In the genomic region with DNA sequence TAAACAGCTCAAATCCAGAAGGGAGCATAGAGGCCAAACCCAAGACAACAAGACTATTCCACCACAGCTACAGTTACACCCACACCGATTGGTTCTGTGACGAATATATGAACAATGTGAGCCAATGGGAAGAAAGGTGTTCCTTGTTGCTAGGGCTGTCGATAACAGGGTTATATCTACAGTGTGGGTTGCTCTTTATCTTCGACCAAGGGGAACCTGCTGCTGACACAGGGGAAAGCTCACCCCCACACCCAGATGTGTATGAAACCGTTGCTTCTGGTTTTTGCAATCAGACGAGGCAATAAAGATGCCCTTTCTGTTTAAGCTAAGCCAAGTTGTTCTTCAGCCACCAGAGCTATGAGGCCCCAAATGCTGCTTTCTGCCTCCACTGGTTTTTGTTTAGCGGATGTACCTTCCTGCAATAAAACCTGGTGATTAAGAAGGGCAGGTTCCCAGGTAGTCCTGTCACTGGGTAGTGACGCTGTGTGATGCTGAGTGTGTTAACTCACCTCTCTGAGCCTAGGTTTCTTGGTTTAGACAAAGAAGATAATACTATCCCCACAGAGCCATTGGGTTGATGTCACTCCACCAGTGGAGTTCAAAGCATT, we compare ENCODE assay signal across 23 mouse cellular contexts. TPM values are rescaled to one million over a fixed set of nuclear protein-coding genes. Genes with fewer than 3 reads are reported as not detected.
DNase-seq lines count a peak whose midpoint lies in the region; ATAC-seq lines count a peak whose summit lies in the region.
"Had no signal": no experiment of that assay in that cellular context is flagged by ENCODE, and none has a peak within 500 bp of the region (broad histone marks: within the 10 kb centered on the region; RNA-seq: fewer than 3 reads in every experiment).

No protein-coding gene starts in this region.

- ATAC-seq in CD4-positive, CD25-positive, alpha-beta regulatory T cell, adult 4 months: peak; percentile 79
- peak; percentile 92 for ATAC-seq in liver, embryonic 11.5 days (replicated peaks; ENCODE audit: low FRiP score)
- peak; percentile 89 for ATAC-seq in megakaryocyte progenitor cell, adult 5-6 weeks (replicated peaks; ENCODE audit: poor library complexity)
- ATAC-seq: forebrain, postnatal 0 days; hindbrain, embryonic 16.5 days had no signal

- no peaks in the 10 kb centered on the region for H3K27me3 ChIP-seq in liver, embryonic 11.5 days (replicated peaks; ENCODE audit: control insufficient read depth, insufficient read depth, low read length)
- H3K27me3 ChIP-seq: embryonic facial prominence, embryonic 12.5 days; midbrain, embryonic 12.5 days; neural tube, embryonic 15.5 days had no signal

- H3K9ac ChIP-seq in liver, embryonic 11.5 days (ENCODE audit: low read depth, low read length): no peak overlapping the region
- H3K9ac ChIP-seq: embryonic facial prominence, embryonic 12.5 days; forebrain, postnatal 0 days; midbrain, embryonic 12.5 days; neural tube, embryonic 15.5 days had no signal

- no peaks in the 10 kb centered on the region for H3K9me3 ChIP-seq in liver, embryonic 11.5 days (ENCODE audit: control insufficient read depth, low read length)
- H3K9me3 ChIP-seq: embryonic facial prominence, embryonic 12.5 days; midbrain, embryonic 12.5 days; neural tube, embryonic 15.5 days had no signal

- H3K4me1 ChIP-seq in liver, embryonic 11.5 days (replicated peaks; ENCODE audit: control insufficient read depth, insufficient read depth, low read length): peaks cover 18% of the 10 kb centered on the region

- intact Hi-C loops in gastrocnemius, postnatal 14 days (cut with DNase I; ENCODE audit: low total_unique reads): no loop called here

- H3K27ac ChIP-seq in liver, embryonic 11.5 days (ENCODE audit: low read depth, low read length): peak overlapping the region; percentile 50
- H3K27ac ChIP-seq: embryonic facial prominence, embryonic 12.5 days; midbrain, embryonic 12.5 days; neural tube, embryonic 15.5 days had no signal

- peaks cover 21% of the 10 kb centered on the region; the same call in 1 of the 2 replicates for H3K36me3 ChIP-seq in liver, embryonic 11.5 days (ENCODE audit: control insufficient read depth, insufficient read depth, low read length)
- H3K36me3 ChIP-seq: neural tube, embryonic 15.5 days had no signal

- H3K4me2 ChIP-seq in liver, embryonic 11.5 days: peak overlapping the region; percentile 40
- H3K4me2 ChIP-seq: embryonic facial prominence, embryonic 12.5 days; midbrain, embryonic 12.5 days; neural tube, embryonic 15.5 days had no signal

- WGBS in liver, embryonic 11.5 days: 63% methylated on average over 8 of the region's 8 CpGs

- no peak overlapping the region for H3K4me3 ChIP-seq in liver, embryonic 11.5 days (ENCODE audit: low read depth, low read length)
- H3K4me3 ChIP-seq: embryonic facial prominence, embryonic 12.5 days; midbrain, embryonic 12.5 days; myocyte; neural tube, embryonic 15.5 days had no signal

- DNase-seq in c-Kit-positive CD71-positive TER-119-positive erythroid progenitor cells, embryonic 14.5 days (ENCODE audit: low spot score): peak; percentile 67
- no peak for DNase-seq in liver, embryonic 11.5 days (ENCODE audit: low spot score)
- no peak for DNase-seq in gastrocnemius, postnatal 14 days
- no peak for DNase-seq in adipocyte (ENCODE audit: low spot score)
- DNase-seq in kidney, adult 9 months: no peak
- DNase-seq: adrenal gland, adult 8-10 months; cerebellum, adult 18-20 months; forebrain, postnatal 0 days; kidney, adult 8-10 months; lung, adult 18-20 months; lung, postnatal 36 days; thymus, adult 2 months had no signal

RNA-seq across cellular contexts. Expression of a gene that starts 20.5 kb away (rescaled TPM):
- under 1 TPM; 0.10 to 0.75 TPM for polyA plus RNA-seq in CD4-positive, CD25-positive, alpha-beta regulatory T cell, adult 4 months (2017; shearing (Covaris generic))
- 0.04 TPM in 1 of 2 replicates, not detected in the other for polyA plus RNA-seq in liver, embryonic 11.5 days (2014; fragmentation: Nextera tagmentation; extraction: Ambion mirVana)
- not detected in 2 replicates for total RNA-seq in megakaryocyte progenitor cell, adult 5-6 weeks (2015)
- not detected in 2 replicates for total RNA-seq in megakaryocyte progenitor cell, adult 5-6 weeks (2017)
- total RNA-seq in gastrocnemius, postnatal 14 days (2021): not detected
- total RNA-seq: adrenal gland, adult 8-10 months; gastrocnemius, adult 8-10 months had no signal
- polyA plus RNA-seq: G1E; large intestine, adult 2 months had no signal

RNA-seq across cellular contexts. Expression of a gene that starts 20.5 kb away (rescaled TPM):
- polyA plus RNA-seq in CD4-positive, CD25-positive, alpha-beta regulatory T cell, adult 4 months (2017; shearing (Covaris generic)): 10 to 100 TPM; 10.5 to 12.7 TPM
- 9.2 and 9.8 TPM in 2 replicates for polyA plus RNA-seq in liver, embryonic 11.5 days (2014; fragmentation: Nextera tagmentation; extraction: Ambion mirVana)
- total RNA-seq in megakaryocyte progenitor cell, adult 5-6 weeks (2015): 10.2 and 13.1 TPM in 2 replicates
- total RNA-seq in megakaryocyte progenitor cell, adult 5-6 weeks (2017): 12.1 and 18.3 TPM in 2 replicates
- total RNA-seq in gastrocnemius, postnatal 14 days (2021): 1 to 10 TPM; 1.1 to 1.6 TPM

RNA-seq across cellular contexts. Expression of a gene that starts 33.2 kb away (rescaled TPM):
- polyA plus RNA-seq in CD4-positive, CD25-positive, alpha-beta regulatory T cell, adult 4 months (2017; shearing (Covaris generic)): under 1 TPM in 1 of 2 experiments, not detected in 1; 0.95 TPM
- polyA plus RNA-seq in liver, embryonic 11.5 days (2014; fragmentation: Nextera tagmentation; extraction: Ambion mirVana): 0.55 and 0.67 TPM in 2 replicates
- total RNA-seq in megakaryocyte progenitor cell, adult 5-6 weeks (2015): not detected in 2 replicates
- 0.34 and 0.62 TPM in 2 replicates for total RNA-seq in megakaryocyte progenitor cell, adult 5-6 weeks (2017)
- under 1 TPM; 0.27 to 0.43 TPM for total RNA-seq in gastrocnemius, postnatal 14 days (2021)

RNA-seq across cellular contexts. Expression of a gene that starts 38.9 kb away (rescaled TPM):
- not detected for polyA plus RNA-seq in CD4-positive, CD25-positive, alpha-beta regulatory T cell, adult 4 months (2017; shearing (Covaris generic))
- polyA plus RNA-seq in liver, embryonic 11.5 days (2014; fragmentation: Nextera tagmentation; extraction: Ambion mirVana): 0.04 TPM in 1 of 2 replicates, not detected in the other
- not detected in 2 replicates for total RNA-seq in megakaryocyte progenitor cell, adult 5-6 weeks (2015)
- total RNA-seq in megakaryocyte progenitor cell, adult 5-6 weeks (2017): not detected in 2 replicates
- total RNA-seq in gastrocnemius, postnatal 14 days (2021): not detected
- total RNA-seq: G1E; gastrocnemius, adult 8-10 months had no signal
- polyA plus RNA-seq: C2C12; embryonic facial prominence, embryonic 12.5 days; G1E; large intestine, adult 2 months; myocyte had no signal

RNA-seq across cellular contexts. Expression of a gene that starts 43.8 kb away (rescaled TPM):
- polyA plus RNA-seq in CD4-positive, CD25-positive, alpha-beta regulatory T cell, adult 4 months (2017; shearing (Covaris generic)): 10 to 100 TPM; 32.4 to 36.4 TPM
- polyA plus RNA-seq in liver, embryonic 11.5 days (2014; fragmentation: Nextera tagmentation; extraction: Ambion mirVana): 183 and 195 TPM in 2 replicates
- total RNA-seq in megakaryocyte progenitor cell, adult 5-6 weeks (2015): 413 and 417 TPM in 2 replicates
- total RNA-seq in megakaryocyte progenitor cell, adult 5-6 weeks (2017): 162 and 194 TPM in 2 replicates
- total RNA-seq in gastrocnemius, postnatal 14 days (2021): 10 to 100 TPM; 33.7 to 35.1 TPM

Comparison
In these comparisons a context has a peak if more than half of its experiments do, and no peak if none do; other contexts are left out.
1. RNA of a gene that starts 20.5 kb away (total RNA-seq): 10.2 to 18.3 TPM in megakaryocyte progenitor cell, adult 5-6 weeks; 1.1 to 1.6 TPM in gastrocnemius, postnatal 14 days; every median in the first group is over 4 times any median in the second.
2. Peak in every context shown above with its lines, with median percentiles within 50 percentile points of each other: ATAC-seq.